Mouse (Mus musculus) thymus, postnatal 14 days (tissue): ENCODE measurements around the gene Ankrd37.

ENCODE experiments used
- DNase-seq: peaks from one replicate; pipeline ENCODE4 v3.0.0; 2021

Gene Ankrd37

DNA sequence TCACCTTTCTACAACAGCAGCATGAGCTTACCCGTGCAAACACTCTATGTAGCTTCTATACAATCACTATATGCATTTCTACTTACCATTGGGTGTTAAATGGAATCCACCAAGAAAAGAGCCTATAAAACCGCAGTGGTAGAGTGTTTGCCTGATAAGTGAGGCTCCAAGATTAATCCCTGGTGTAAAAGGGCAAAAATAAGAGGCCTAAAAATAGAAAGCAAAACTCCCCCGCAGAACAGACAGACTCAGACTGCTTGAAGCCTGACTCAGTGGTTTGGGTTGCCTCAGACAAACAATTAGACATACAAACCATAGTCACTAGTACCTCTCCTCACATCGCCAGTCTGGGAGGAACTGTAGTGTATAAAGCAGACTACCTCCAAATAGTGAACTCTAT, at the start of gene Ankrd37:
TSS of gene Ankrd37 (minus strand) at position 112 of the 400 bp plus-strand sequence.
- DNase-seq, result no peak

DNA sequence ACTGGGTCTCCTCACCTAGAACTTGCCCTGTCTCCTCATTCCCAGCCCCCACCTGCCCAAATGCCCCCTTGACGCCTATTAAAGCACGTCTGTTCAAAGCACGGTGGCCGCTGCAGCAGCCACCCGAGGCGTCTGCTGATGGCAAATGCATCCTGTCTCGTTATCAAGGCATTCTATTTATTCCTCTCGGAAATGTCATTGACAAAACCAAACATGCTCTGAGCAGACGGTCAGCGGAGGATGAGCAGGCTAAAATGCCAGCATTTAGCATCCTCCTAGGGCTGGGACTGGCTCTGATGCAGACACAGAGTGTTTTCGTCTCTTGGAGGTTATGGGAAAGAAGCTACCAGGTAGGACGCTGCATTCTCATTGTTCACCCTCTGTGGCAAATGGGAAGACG, 34.8 kb upstream of the Ankrd37 start:
- no peak for DNase-seq

DNA sequence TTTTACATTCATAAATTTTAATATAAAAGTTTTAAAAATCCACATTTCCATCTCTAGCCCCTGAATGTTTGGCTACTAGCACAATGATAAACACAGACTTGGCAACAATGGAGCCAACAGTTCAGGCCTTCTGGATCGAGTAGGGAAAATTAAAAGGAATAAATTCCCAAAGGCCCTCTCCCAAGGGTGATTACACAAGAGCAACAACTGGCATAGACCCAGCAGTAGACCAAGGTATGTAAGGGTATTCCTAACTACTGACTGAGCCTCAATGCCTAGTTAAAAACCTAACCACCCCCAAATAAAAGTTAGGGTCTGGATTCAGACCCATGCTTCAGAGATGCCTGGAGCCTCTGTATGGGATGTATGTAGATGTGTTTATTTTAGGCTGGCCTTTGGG, 34.2 kb upstream of the Ankrd37 start:
- DNase-seq, result no peak

DNA sequence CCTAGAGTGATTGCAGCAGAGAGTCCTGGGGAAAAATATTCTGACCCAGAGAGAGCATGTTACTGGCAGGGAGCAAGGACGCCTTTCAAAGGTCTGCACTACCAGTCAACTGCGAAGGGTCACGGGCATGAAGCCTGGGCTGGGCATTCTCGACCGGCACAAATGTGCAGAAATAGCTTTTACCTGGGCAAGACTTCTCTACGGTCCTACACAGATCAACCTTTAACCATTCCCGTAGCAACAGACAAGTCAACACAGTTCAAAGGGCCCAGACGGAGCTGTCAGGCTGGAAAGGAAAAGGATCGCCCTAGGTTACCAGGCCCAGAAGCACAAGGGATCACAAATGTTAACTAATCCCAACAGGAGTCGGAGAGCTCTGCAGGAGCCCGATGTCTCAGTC, 30.7 kb upstream of the Ankrd37 start:
- no peak for DNase-seq

DNA sequence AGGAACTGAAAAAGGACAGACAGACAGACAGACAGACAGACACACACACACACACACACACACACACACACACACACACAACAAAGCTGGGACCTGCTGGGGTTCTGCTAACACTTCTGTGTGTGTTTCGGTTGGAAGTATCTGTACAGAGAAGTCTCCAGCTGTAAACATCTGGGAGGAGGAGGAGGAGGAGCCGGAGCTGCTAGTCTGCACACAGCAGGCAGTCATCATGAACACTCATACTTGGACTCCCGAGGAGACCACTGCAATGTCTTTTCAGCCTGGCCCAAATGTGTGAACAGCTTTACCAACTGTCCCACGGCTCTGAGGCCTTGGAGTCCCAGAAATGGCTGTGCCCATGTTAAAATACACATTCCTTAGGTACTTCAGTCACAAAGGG, 18.9 kb upstream of the Ankrd37 start:
- no peak for DNase-seq

DNA sequence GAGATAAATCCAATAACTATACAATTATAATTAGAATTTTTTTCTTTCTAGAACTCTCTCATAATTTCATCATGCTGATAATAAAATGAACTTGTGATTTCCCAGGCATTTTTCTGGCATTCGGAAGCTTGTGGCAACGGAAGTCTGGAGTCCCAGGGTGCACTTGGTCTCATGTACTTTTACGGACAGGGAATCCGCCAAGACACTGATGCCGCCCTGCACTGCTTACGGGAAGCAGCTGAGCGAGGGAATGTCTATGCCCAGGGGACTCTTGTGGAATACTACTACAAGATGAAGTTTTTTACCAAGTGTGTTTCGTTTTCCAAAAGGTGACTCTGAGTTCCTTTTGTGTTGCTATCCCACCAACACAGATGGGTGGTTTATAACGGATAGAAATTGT, 17.3 kb upstream of the Ankrd37 start:
- no peak for DNase-seq

DNA sequence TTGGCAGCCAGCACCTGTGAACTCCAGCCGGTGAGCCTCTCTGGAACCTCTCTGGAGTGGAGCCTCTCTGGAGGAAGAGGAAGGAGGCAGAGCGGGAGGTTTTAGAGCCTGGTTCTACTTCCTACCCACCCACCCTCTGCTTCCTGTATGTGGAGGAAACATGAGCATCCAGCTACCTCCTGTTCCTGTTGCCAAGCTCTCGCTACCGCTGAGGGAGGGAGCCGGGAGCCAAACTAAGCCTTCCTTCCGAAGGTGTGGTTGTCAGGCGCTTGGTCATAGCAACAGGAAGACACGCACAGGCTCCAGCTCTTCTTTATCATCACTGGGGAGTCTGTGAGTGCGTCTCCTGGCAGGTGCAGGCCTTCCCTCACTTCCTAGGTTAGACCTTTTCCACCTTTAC, 16.7 kb upstream of the Ankrd37 start:
- DNase-seq, result no peak

DNA sequence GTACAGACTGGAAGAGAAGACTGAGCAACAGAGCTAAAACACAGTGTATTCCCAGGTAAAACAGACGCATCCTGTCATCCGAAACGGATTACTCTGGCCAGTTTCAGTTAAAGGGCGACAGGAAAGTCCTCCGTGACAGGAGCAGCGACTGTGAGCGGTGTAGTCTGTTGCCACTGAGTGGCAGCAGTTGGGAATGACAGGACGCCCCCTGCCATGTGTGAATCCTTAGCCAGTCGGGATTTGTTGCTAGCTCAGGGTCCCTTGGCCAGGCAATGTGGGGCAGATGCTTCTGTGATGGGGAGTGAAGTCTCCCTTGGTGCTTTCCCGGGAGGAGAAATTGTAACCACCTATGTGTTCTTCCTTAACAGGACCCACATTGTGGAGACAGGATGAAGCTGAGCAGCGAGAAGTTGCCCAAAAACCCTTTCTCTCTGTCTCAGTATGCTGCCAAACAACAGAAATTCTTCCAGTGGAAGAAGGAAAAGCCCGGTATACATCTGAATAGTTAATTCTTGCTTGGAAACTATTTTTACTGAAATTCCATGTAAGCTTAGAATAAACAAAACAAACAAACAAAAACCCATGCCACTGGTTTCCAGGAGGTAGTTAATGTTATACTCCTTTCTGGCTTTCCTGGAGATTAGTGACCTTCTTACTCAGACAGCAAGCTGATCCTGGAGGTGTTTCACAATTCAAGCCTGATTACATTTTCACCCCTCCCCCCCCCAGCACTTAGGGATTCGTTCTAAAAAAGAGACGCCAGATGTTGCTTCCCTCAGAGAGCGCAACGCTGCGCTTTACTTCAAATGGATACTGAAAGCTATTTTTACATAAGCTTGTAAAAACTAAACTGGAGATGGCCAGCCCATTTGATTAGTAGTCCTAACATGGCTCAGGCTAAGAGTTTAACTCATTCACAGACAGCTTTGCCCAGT, 5.5 kb upstream of the Ankrd37 start:
- DNase-seq, result no peak

DNA sequence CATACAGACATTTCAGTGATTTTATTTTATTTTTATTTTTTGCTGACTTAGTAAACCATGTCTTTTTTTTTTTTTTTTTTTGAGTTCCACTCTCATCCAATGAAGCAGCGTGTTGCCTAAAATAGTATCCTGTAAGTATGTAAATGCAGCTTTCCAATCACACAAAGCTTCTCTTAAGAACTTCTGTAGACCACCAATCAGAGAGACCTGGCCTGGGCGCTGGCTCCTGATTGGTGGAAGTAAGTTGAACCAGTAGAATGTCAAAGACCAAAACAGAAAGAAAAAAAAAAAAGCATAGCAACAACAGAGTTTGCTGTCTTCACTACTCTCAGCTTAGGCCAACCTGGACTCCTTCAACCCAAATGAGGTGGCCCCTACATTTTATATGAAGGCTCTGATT, 4.8 kb upstream of the Ankrd37 start:
- DNase-seq, result no peak

DNA sequence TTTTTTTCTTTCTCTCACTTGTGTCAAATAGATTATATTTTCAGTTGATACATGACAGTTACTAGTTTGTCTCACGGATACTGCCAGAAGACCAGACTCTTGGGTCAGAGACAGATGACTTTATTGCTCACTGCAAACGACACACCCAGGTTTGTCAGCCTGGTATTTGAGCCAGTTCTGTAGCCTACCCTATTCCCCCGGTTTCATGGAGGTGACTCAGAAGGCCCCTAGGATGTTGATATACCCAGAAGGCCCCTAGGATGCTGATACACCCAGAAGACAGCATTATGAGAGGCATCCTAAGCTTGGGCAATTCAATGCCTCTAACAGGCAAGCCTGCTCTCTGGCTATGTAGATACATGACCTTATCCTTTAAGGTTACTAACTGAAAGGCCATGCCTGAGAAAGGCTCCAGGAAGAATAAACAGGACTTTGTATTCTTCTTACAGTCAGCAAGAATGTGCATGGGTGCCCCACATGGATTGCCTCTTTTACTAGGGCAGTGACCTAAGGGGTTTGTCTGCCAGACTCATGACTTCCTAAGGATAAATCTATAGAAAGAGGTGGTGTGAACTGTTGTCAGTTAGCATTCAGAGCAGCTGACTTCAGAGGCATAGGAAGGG, 1.7 kb upstream of the Ankrd37 start:
- no peak for DNase-seq

DNA sequence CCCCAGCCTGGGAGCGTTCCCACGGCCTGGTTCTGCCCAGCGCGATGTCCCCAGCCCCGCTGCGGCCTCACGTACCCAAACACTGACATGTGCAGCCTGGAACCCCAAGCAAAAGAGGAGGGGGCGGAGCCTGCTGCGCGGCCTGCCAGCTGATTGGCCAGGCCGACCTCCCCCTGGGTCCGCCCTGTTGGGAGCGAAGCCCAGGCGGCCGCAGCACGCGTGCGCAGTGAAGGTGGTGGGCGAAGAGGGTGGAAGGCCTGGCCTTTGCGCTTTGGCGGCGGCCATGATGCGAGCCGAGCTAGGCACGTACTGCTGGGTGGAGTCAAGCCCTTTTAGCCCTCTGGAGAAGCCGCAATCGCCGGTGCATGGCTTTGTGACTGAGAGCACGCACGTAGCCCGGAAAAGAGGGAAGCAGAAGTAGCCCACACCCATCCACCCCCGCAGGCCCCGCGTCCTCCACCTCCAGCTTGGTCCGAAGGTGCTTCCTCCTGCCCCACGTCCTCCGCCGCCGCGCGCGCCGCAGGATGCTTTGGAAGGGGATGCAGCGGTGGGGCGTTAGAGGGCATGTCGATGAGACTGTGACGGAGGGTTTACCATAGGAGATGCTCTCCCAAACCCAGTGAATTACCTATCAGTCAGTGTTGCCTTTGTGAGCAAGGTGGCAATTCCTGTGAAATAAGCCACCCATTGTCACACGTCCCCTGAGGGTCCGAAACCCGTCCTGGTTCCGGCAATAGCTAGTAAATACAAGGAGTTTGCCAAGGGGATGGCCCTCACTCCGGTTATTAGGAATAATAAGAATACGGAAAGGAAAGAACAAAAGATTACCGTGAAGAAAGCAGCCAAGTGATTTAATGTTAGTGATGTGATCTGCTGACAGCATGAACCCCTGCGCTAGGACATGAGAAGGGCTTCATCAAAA, 5.5 kb downstream of the Ankrd37 start:
- peak; percentile 100 for DNase-seq

DNA sequence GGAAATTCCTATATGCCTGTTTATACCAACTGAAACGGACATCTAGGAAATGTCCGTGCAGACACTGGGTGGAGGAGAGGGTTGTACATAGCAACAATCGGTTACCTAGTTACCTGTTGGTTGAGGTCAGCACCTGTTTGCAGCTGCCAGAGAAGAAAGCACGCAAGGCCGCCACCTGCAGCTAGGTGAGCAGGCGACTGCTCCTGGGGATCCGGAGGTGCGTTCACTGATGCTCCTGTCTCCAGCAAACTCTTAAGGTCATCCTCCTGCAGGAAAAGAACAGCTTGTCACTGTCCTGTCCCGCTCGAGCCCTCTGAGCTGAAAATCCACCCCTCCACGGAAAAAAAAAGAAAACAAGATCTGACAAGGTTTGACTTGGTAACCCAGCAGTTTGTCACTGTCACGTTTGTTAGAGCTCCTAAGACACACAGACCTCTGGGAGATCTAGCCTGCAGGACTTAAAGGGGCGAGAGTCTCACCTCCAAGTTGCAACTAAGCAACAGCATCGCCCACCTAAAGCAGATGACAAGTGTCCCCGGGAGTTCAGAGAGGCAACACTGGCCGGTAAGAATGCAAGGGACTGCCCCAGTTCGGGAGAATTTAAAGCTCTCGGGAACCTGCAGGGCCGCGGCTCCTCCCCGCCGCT, 6.2 kb downstream of the Ankrd37 start, which contains the start of gene Lrp2bp:
TSS of gene Lrp2bp (plus strand) at position 166 of the 646 bp plus-strand sequence.
- DNase-seq, result peak; percentile 47

DNA sequence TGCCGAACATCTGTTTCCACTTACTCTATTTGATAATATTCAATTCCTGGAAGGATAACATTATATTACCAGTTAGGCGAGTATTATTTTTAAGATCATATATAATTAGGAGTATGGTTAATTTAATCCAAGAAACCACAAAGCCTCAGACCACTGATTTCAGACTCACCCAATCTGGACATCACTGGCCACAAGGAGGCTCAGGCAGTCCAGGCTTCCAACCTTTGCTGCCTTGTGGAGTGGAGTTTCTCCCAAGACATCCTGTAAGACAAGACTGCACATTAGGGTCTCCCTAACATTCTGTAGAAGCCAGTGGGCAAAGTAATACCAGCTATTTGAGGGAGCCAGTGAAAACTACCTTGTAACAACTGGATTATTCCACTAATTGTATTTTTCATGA, 7.3 kb downstream of the Ankrd37 start:
- no peak for DNase-seq

DNA sequence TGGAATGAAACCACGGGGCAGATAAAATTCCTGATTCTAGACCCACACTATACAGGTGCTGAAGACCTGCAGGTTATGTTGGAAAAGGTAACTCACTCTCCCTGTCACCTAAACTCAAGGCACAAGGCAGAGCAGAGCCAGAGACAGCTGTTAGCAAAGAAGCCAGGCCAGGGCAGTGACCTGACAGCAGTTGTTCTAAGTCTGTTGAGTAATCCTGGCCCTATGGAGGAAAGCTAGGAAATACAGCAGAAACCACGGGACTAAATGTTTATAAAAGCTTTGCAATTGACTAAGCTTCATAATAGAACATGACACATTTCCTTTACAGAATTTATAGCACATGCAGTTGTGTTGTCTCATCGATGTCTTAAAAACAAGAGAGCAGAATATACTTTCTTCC, 9.9 kb downstream of the Ankrd37 start:
- no peak for DNase-seq

DNA sequence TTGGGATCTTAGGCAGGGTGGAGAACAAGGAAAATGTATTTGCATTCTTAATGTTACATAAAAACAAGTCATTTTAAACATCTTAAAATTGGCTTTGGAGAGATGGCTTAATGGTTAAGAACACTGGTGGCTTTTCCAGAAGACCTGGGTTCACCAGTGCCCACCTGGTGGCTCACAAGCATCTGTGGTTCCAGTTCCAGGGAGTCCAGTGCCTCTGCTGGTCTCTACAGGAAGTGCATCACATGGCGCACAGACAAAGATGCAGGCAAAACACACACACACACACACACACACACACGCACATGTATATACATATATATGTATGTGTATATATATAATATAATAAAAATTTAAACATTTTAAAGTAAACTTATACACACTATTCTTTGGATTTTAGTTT, 11.4 kb downstream of the Ankrd37 start:
- peak; percentile 49 for DNase-seq

DNA sequence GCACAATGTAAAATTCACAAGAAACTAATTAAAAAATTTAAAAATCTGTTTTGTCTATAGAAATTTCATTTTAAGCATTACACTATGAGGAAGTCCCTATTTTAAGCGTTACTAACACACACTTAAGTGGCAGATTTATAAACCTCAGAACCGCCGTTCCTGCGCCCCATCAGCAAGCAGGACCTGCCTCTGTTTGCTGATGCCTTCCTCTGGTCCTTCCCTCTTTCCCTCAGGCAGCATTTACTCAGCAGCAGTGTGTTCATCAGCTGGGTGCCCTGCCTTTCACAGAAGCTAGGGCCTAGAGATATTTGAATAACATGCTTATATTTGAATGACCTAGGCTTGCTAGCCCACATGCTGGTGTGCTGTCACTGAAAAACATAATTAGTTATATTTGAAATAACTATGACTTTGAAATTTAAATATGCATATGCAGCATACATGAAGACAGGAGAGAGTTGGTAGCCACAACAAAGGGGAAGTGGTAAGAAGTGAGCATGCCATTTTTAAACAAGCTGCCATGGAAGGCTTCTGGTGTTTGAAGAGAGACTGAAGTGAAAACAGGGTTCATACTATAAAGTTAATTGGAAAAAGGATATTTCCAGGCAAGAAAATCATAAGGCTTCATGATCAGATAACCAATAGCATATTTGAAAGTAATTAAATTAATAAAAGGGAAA, 14.7 kb downstream of the Ankrd37 start:
- no peak for DNase-seq

DNA sequence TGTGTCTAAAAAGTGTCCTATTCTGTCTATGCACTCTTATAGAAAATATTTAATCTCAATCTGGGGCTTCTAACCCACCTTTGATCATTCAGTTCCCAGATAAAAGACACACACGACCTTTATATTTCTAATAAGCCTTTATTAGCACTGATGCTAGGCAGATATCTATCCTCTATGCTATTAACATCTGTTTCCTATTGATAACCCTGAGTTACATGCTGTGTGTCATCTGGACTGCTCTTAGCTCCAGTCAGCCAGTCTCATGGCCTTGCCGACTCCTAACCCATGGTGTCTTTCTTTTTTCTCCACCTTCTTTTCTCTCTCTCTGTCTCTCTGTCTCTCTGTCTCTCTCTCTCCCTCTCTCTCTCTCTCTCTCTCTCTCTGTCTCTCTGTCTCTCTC, 17.3 kb downstream of the Ankrd37 start:
- no peak for DNase-seq

DNA sequence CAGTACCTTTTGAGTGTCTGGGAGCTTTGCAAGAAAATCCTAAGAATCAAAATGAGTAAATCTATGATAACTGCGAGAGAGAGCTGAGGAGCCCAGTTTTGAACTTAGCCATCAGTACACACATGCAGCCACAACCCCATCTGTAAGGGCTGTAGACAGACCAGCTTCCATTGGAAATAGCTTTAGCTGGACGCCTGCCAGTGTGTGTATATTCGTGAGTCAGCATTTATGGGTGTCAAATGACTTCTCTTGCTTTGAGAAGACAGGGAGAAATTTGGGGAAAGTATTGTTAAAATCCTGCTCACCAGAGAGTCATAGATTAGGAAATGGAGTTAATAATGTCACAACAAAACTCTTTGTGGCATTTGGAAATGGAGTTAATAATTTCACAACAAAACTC, 18.8 kb downstream of the Ankrd37 start:
- no peak for DNase-seq

DNA sequence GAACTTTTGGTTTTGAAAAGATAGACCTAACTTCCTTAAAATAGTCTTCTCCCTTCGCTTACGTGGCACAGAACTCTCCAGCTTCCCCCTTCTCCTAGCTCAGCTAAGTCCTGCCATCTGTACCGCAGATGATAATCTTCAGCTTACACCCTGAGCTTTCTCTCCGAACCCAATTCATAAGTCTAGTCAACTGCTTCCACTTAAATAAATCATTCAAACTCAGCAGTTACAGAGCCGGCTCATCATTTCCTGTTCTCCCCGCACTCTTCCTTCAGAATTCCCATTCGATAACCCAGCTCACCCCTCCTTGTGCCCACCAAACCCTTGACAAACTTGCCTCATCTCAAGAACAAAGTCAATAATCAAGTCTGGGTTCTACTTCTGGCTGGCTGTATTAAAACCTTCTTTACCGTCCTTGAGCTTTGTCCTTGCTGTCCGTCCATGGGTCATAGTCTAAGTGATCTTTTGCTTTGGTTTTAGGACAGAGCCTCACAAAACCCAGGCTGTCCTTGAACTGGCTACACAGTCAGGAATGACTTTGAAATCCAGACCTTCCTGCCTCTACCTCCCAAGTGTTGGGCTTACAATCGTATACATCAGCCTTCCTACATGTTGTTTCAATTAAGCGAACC, 29.6 kb downstream of the Ankrd37 start:
- no peak for DNase-seq

DNA sequence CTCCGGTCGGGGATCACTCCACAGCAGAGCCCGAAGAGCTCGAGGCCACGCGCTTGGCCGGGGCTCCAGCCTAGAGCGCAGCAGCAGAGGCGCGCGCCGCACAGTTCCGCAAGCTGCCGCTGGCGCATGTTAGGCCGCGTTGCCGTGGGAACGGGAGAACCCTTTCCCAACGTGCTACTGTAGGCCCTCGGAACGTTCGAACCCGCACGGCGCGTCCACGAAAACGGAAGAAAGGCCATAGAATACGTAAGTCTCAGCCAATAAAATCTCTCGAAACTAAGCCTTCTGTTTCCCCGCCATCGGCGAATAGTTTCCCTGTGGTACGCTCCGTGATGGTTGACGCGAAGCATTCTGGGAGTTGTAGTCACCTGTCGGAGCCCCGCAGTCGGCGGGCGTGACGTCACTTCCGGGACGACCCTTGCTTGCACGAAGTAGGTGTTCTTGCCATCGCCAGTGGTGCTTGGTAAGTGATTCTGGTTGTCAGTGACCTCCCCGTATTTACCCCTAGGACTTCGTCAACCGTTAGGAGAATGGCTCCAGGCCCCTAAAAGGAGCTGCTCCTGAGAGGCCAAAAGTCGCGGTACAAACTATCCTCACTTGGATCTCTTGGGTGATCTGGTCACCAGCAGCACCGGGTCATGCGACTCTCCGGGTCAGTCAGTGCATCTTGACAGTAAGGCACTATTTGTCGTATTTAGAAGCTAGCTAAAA, 30.2 kb downstream of the Ankrd37 start, which contains the start of the genes 1700029J07Rik and Ufsp2:
TSS of gene 1700029J07Rik (minus strand) at position 127 of the 711 bp plus-strand sequence.
TSS of gene Ufsp2 (plus strand) at position 403 of the 711 bp plus-strand sequence.
- DNase-seq, result peak; percentile 99
